17 mouse cellular contexts compared by ENCODE assay signal in the genomic region with DNA sequence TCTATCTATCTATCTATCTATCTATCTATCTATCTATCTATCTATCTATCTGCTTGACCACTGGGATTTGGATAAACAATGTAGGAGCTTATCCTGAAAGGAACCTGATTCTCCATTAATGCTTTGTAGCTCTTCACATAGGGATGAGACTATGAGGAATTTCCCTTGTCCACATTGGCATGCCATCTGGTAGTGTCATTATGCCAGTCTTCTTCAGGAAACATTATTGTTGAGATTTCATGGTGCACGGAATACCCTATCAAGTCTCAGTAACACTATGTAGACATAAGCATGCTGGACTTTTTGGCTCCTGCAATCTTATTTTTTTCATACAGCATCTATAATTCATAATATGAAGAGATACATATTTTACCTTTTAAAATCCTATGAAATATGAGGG.
A peak's percentile ranks its signal among the peaks of the same experiment; 100 is the strongest.
DNase-seq lines count a peak whose midpoint lies in the region; ATAC-seq and TF ChIP-seq lines count a peak whose summit lies in the region.
"Had no signal": no experiment of that assay in that cellular context is flagged by ENCODE, and none has a peak within 500 bp of the region (broad histone marks: within the 10 kb centered on the region; RNA-seq: fewer than 3 reads in every experiment).

No protein-coding gene starts in this region.

- H3K4me3 ChIP-seq in midbrain, embryonic 11.5 days (ENCODE audit: low read depth, low read length) = no peak overlapping the region
- no peak overlapping the region for H3K4me3 ChIP-seq in midbrain, embryonic 15.5 days
- no peak overlapping the region for H3K4me3 ChIP-seq in midbrain, postnatal 0 days (ENCODE audit: low read depth, low read length)
- H3K4me3 ChIP-seq in lung, adult 2 months (replicated peaks; ENCODE audit: extremely low read depth, low read depth, low read length) = no peak overlapping the region
- H3K4me3 ChIP-seq: heart, embryonic 12.5 days; kidney, embryonic 15.5 days; limb, embryonic 10.5 days had no signal

- H3K4me1 ChIP-seq in midbrain, embryonic 11.5 days (ENCODE audit: control insufficient read depth, insufficient read depth, low read length) = peaks cover 5% of the 10 kb centered on the region; the same call in 1 of the 2 replicates
- peaks cover 8% of the 10 kb centered on the region for H3K4me1 ChIP-seq in midbrain, embryonic 15.5 days
- H3K4me1 ChIP-seq in midbrain, postnatal 0 days (ENCODE audit: insufficient read depth, low read length) = no peaks in the 10 kb centered on the region
- no peaks in the 10 kb centered on the region for H3K4me1 ChIP-seq in lung, adult 2 months (ENCODE audit: control insufficient read depth, insufficient read depth, low read length)
- H3K4me1 ChIP-seq: heart, embryonic 12.5 days; kidney, embryonic 15.5 days; limb, embryonic 10.5 days had no signal

- WGBS in midbrain, embryonic 11.5 days = 85% methylated on average over 1 of the region's 1 CpGs
- WGBS in midbrain, embryonic 15.5 days = 31% methylated on average over 1 of the region's 1 CpGs
- 38% methylated on average over 1 of the region's 1 CpGs for WGBS in midbrain, postnatal 0 days
- 88% methylated on average over 1 of the region's 1 CpGs for WGBS in lung, adult 2 months

- no peaks in the 10 kb centered on the region for H3K9me3 ChIP-seq in midbrain, embryonic 11.5 days (ENCODE audit: control insufficient read depth, low read length)
- no peaks in the 10 kb centered on the region for H3K9me3 ChIP-seq in midbrain, embryonic 15.5 days
- H3K9me3 ChIP-seq in midbrain, postnatal 0 days (ENCODE audit: low read length) = no peaks in the 10 kb centered on the region
- H3K9me3 ChIP-seq: heart, embryonic 12.5 days; kidney, embryonic 15.5 days; limb, embryonic 10.5 days had no signal

- no peaks in the 10 kb centered on the region for H3K36me3 ChIP-seq in midbrain, embryonic 11.5 days (ENCODE audit: control insufficient read depth, insufficient read depth, low read length)
- no peaks in the 10 kb centered on the region for H3K36me3 ChIP-seq in midbrain, embryonic 15.5 days (replicated peaks)
- no peaks in the 10 kb centered on the region for H3K36me3 ChIP-seq in midbrain, postnatal 0 days (ENCODE audit: insufficient read depth, low read length)
- H3K36me3 ChIP-seq: heart, embryonic 12.5 days; kidney, embryonic 15.5 days; limb, embryonic 10.5 days had no signal

- no peak for TF ChIP-seq CTCF in midbrain, postnatal 0 days (IDR thresholded peaks at IDR 0.05)
- no peak for TF ChIP-seq CTCF in lung, adult 2 months (IDR thresholded peaks at IDR 0.05; ENCODE audit: insufficient read depth, low read length)

- no peak for TF ChIP-seq POLR2A in lung, adult 2 months (IDR thresholded peaks at IDR 0.05; ENCODE audit: borderline replicate concordance, extremely low read depth, low read depth, low read length)

- no peak overlapping the region for H3K9ac ChIP-seq in midbrain, embryonic 11.5 days (ENCODE audit: low read length)
- H3K9ac ChIP-seq in midbrain, embryonic 15.5 days = no peak overlapping the region
- H3K9ac ChIP-seq in midbrain, postnatal 0 days (replicated peaks; ENCODE audit: low read length, poor library complexity, severe bottlenecking) = no peak overlapping the region
- H3K9ac ChIP-seq: heart, embryonic 12.5 days; kidney, embryonic 15.5 days; lung, embryonic 14.5 days had no signal

- DNase-seq in cerebellum, postnatal 4 days (ENCODE audit: low spot score in 2 of 2) = no peak
- peak; percentile 86 for DNase-seq in midbrain, embryonic 11.5 days (ENCODE audit: low spot score, missing footprints)
- peak; percentile 74 for DNase-seq in cerebellum, adult 9-11 months
- DNase-seq in midbrain, postnatal 0 days (ENCODE audit: low spot score) = peak; percentile 22
- DNase-seq in adrenal gland, adult 2 months = no peak
- no peak for DNase-seq in lung, adult 2 months
- DNase-seq: heart, postnatal 36 days; lung, embryonic 14.5 days; lung, postnatal 4 days; right cerebral cortex, postnatal 25 days had no signal

- ATAC-seq in cerebellum, adult (ENCODE audit: insufficient number of reproducible peaks, low FRiP score, low TSS enrichment) = peak; percentile 64
- no peak for ATAC-seq in midbrain, embryonic 11.5 days (ENCODE audit: low FRiP score)
- no peak for ATAC-seq in midbrain, embryonic 15.5 days (replicated peaks)
- no peak for ATAC-seq in midbrain, postnatal 0 days (ENCODE audit: low FRiP score)
- ATAC-seq: intestine, embryonic 16.5 days had no signal

- no peak overlapping the region; the same call in 1 of the 2 replicates for H3K27ac ChIP-seq in midbrain, embryonic 11.5 days (ENCODE audit: low read depth, low read length)
- no peak overlapping the region for H3K27ac ChIP-seq in midbrain, embryonic 15.5 days
- H3K27ac ChIP-seq in midbrain, postnatal 0 days (ENCODE audit: low read depth, low read length) = no peak overlapping the region
- H3K27ac ChIP-seq: kidney, embryonic 15.5 days; limb, embryonic 10.5 days had no signal

- H3K4me2 ChIP-seq in midbrain, embryonic 11.5 days = no peak overlapping the region
- no peak overlapping the region for H3K4me2 ChIP-seq in midbrain, embryonic 15.5 days
- H3K4me2 ChIP-seq in midbrain, postnatal 0 days (ENCODE audit: low read depth, low read length, poor library complexity, severe bottlenecking) = no peak overlapping the region
- H3K4me2 ChIP-seq: heart, embryonic 12.5 days; kidney, embryonic 15.5 days; liver, embryonic 11.5 days; lung, embryonic 14.5 days had no signal

- H3K27me3 ChIP-seq in midbrain, embryonic 11.5 days (ENCODE audit: control insufficient read depth, insufficient read depth, low read length) = no peaks in the 10 kb centered on the region
- H3K27me3 ChIP-seq in midbrain, embryonic 15.5 days (replicated peaks) = no peaks in the 10 kb centered on the region
- no peaks in the 10 kb centered on the region for H3K27me3 ChIP-seq in midbrain, postnatal 0 days (ENCODE audit: insufficient read depth, low read length)
- H3K27me3 ChIP-seq: heart, embryonic 12.5 days; kidney, embryonic 15.5 days had no signal

Comparison
In these comparisons a context has a peak if more than half of its experiments do, and no peak if none do; other contexts are left out.
1. DNase-seq: peak in midbrain, embryonic 11.5 days (single experiment), cerebellum, adult 9-11 months (single experiment) and midbrain, postnatal 0 days (single experiment); none in cerebellum, postnatal 4 days (0 of 2), adrenal gland, adult 2 months (single experiment) and lung, adult 2 months (single experiment).